Mouse (Mus musculus) testis, adult 2 months (tissue): Measurements from ENCODE around the gene Sod1. TPM values are rescaled to one million over a fixed set of nuclear protein-coding genes. Genes with fewer than 3 reads are reported as not detected.
A peak's percentile ranks its signal among the peaks of the same experiment; 100 is the strongest.

ENCODE experiments used
- H3K27ac ChIP-seq: fragments of 200-500 bp; 2 replicates; pipeline ENCODE4 v1.5.1; 2012; ENCODE audit warnings: low read depth, low read length; ENCODE audit not compliant: control insufficient read depth, insufficient read depth
- H3K27me3 ChIP-seq: fragments of 200-500 bp; 2 replicates; pipeline ENCODE4 v1.6.1; 2012; ENCODE audit warnings: mild to moderate bottlenecking, low read length, moderate library complexity; ENCODE audit not compliant: control insufficient read depth, insufficient read depth
- H3K36me3 ChIP-seq: fragments of 200-500 bp; 2 replicates; pipeline ENCODE4 v1.6.1; 2012; ENCODE audit warnings: mild to moderate bottlenecking, low read length; ENCODE audit not compliant: control insufficient read depth, insufficient read depth
- H3K4me1 ChIP-seq: fragments of 200-500 bp; 2 replicates; pipeline ENCODE4 v1.6.1; 2012; ENCODE audit warnings: low read length; ENCODE audit not compliant: control insufficient read depth, insufficient read depth
- H3K4me3 ChIP-seq: fragments of 200-500 bp; 2 replicates; pipeline ENCODE4 v1.5.1; 2012; ENCODE audit warnings: low read depth, mild to moderate bottlenecking, low read length, moderate library complexity, mixed read lengths; ENCODE audit not compliant: control insufficient read depth
- CTCF ChIP-seq: fragments of 200-500 bp; IDR thresholded peaks from 2 replicates; pipeline ENCODE4 v1.5.1; 2012; ENCODE audit warnings: low read depth, mild to moderate bottlenecking, inconsistent platforms, low read length, moderate library complexity; ENCODE audit not compliant: control insufficient read depth, insufficient read depth, insufficient replicate concordance
- POLR2A ChIP-seq: fragments of 200-500 bp; IDR thresholded peaks from 2 replicates; pipeline ENCODE4 v1.6.1; 2012; ENCODE audit warnings: low read depth, mild to moderate bottlenecking, inconsistent platforms, low read length, moderate library complexity; ENCODE audit not compliant: control insufficient read depth
- polyA plus RNA-seq: library from polyadenylated mRNA; depleted of rRNA; stranded (reverse); fragments of >200 nt; gene quantifications from 2 replicates; pipeline ENCODE4 v1.2.3, GENCODE M21; 2012

Gene Sod1
- polyA plus RNA-seq, 1 experiment = 434 TPM

GRCm38 (mm10) chr16:90197337-90197973 lies 23.1 kb upstream of the Sod1 start:
- no peaks in the 10 kb centered on the region for H3K27me3 ChIP-seq
- peaks cover 8% of the 10 kb centered on the region for H3K4me1 ChIP-seq
- H3K4me3 ChIP-seq = peak overlapping the region; percentile 76
- H3K27ac ChIP-seq = peak overlapping the region; percentile 40; the same call in 1 of the 2 replicates
- no peak for TF ChIP-seq POLR2A
- TF ChIP-seq CTCF = peak; percentile 41; the same call in 1 of the 2 replicates
- H3K36me3 ChIP-seq = no peaks in the 10 kb centered on the region

- Histone ChIP-seq H3K27me3 (no peaks in the 10 kb centered on the region), H3K27ac (no peak overlapping the region), H3K4me1 (peaks cover 8% of the 10 kb centered on the region), H3K36me3 (no peaks in the 10 kb centered on the region), H3K4me3 (no peak overlapping the region)
- TF ChIP-seq CTCF (no peak), POLR2A (no peak)
Measured at GRCm38 (mm10) chr16:90198626-90199025, 21.9 kb upstream of the Sod1 start.

GRCm38 (mm10) chr16:90199174-90199573 lies 21.4 kb upstream of the Sod1 start:
- H3K27me3 ChIP-seq = no peaks in the 10 kb centered on the region
- no peak overlapping the region for H3K27ac ChIP-seq
- peaks cover 8% of the 10 kb centered on the region for H3K4me1 ChIP-seq
- TF ChIP-seq CTCF (no peak), POLR2A (no peak)
- no peaks in the 10 kb centered on the region for H3K36me3 ChIP-seq
- no peak overlapping the region for H3K4me3 ChIP-seq

- Histone ChIP-seq H3K36me3 (no peaks in the 10 kb centered on the region), H3K27ac (no peak overlapping the region), H3K4me3 (no peak overlapping the region), H3K4me1 (peaks cover 8% of the 10 kb centered on the region), H3K27me3 (no peaks in the 10 kb centered on the region)
- TF ChIP-seq POLR2A (no peak), CTCF (no peak)
Measured at GRCm38 (mm10) chr16:90202140-90202539, 18.4 kb upstream of the Sod1 start.

- no peak for TF ChIP-seq CTCF
- no peak for TF ChIP-seq POLR2A
Measured at GRCm38 (mm10) chr16:90203226-90203962, 17.2 kb upstream of the Sod1 start.

GRCm38 (mm10) chr16:90204868-90205267 lies 15.7 kb upstream of the Sod1 start:
- no peaks in the 10 kb centered on the region for H3K27me3 ChIP-seq
- no peak overlapping the region for H3K27ac ChIP-seq
- TF ChIP-seq CTCF (no peak), POLR2A (no peak)
- H3K4me3 ChIP-seq = no peak overlapping the region
- no peaks in the 10 kb centered on the region for H3K4me1 ChIP-seq
- no peaks in the 10 kb centered on the region for H3K36me3 ChIP-seq

More at GRCm38 (mm10) chr16:90203226-90203962, 17.2 kb upstream of the Sod1 start:
- no peaks in the 10 kb centered on the region for H3K4me1 ChIP-seq
- H3K4me3 ChIP-seq = no peak overlapping the region
- no peak overlapping the region for H3K27ac ChIP-seq
- no peaks in the 10 kb centered on the region for H3K36me3 ChIP-seq
- no peaks in the 10 kb centered on the region for H3K27me3 ChIP-seq

- Histone ChIP-seq H3K4me1 (no peaks in the 10 kb centered on the region), H3K36me3 (no peaks in the 10 kb centered on the region), H3K27ac (no peak overlapping the region), H3K27me3 (no peaks in the 10 kb centered on the region), H3K4me3 (no peak overlapping the region)
- TF ChIP-seq CTCF (no peak), POLR2A (no peak)
Measured at GRCm38 (mm10) chr16:90208996-90209395, 11.6 kb upstream of the Sod1 start.
